Mouse (Mus musculus): ENCODE data around the gene Spg21. TPM values are rescaled to one million over a fixed set of nuclear protein-coding genes. Genes with fewer than 3 reads are reported as not detected.

The Spg21 gene
- polyA plus RNA-seq, 2 experiments, result 6.9 to 28.0 TPM

DNA sequence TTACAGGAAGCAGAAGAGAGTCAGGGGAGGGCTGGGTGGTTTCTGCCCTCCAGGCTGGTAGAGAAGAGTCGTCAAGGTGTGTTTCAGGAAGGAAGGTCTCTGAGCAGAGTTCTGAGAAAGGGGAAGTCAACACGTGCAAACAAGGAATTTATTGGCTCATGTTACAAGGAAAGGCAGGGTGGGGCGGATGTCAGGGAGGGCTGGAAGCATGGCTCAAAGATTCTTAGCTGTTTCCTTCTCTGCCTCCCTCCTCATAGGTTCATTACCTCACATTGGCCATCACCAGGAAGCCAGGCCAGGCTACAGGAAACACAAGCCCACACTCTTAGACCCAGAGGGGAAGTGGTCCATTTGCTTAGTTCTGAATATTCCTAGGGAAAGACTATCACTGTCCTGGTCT is 36.4 kb upstream of the Spg21 start:
- WGBS (ENCODE audit: insufficient replicate concordance), result 17% methylated on average over 3 of the region's 3 CpGs
- Histone ChIP-seq H3K4me2 (ENCODE audit: low read depth) (no peak overlapping the region), H3K9me3 (ENCODE audit: control insufficient read depth, low read length) (no peaks in the 10 kb centered on the region), H3K36me3 (replicated peaks; ENCODE audit: control insufficient read depth, insufficient read depth, low read depth) (no peaks in the 10 kb centered on the region), H3K9ac (replicated peaks) (no peak overlapping the region), H3K27me3 (ENCODE audit: control insufficient read depth, insufficient read depth, low read length) (no peaks in the 10 kb centered on the region), H3K4me1 (replicated peaks; ENCODE audit: control insufficient read depth in 2 of 2, insufficient read depth in 2 of 2, low read length in 1 of 2) (no peaks in the 10 kb centered on the region), H3K27ac (no peak overlapping the region), H3K4me3 (ENCODE audit: insufficient read depth in 1 of 2, low read depth in 2 of 2, low read length in 2 of 2) (no peak overlapping the region)
- no peak for ATAC-seq (ENCODE audit: insufficient read depth)
- TF ChIP-seq EP300 (IDR thresholded peaks at IDR 0.05; ENCODE audit: low read depth), result no peak
- TF ChIP-seq CTCF (IDR thresholded peaks at IDR 0.05; ENCODE audit: low read depth), result no peak
- DNase-seq (ENCODE audit: low read depth in 3 of 3, low spot score in 3 of 3), result no peak

DNA sequence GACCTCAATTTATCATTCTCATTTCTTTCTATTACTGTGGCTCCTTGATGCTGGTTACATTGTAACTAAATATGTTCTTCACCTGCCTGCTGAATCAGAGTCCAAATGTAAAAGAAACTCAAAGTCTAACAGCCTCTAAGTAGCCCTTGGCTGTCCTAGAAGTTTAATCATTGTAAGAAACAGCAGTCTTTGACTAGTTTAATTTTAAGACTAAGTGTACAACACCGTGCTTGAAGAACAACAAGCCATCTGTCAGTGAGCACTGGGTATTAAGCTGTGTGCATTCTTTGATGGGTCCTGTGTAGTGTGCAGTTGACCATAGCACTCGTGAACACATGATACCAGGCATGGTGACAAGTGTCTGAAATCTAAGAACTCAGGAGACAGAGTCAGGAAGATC is 33.2 kb upstream of the Spg21 start:
- no peak overlapping the region for H3K4me2 ChIP-seq (ENCODE audit: low read depth)
- H3K4me3 ChIP-seq (ENCODE audit: insufficient read depth in 1 of 2, low read depth in 2 of 2, low read length in 2 of 2), result no peak overlapping the region
- no peaks in the 10 kb centered on the region for H3K27me3 ChIP-seq (ENCODE audit: control insufficient read depth, insufficient read depth, low read length)
- no peaks in the 10 kb centered on the region for H3K9me3 ChIP-seq (ENCODE audit: control insufficient read depth, low read length)
- whole genome bisulfite sequencing (ENCODE audit: insufficient replicate concordance), result 52% methylated on average over 2 of the region's 2 CpGs
- H3K27ac ChIP-seq, result no peak overlapping the region
- ATAC-seq (ENCODE audit: insufficient read depth) (no peak), DNase-seq (ENCODE audit: low read depth in 3 of 3, low spot score in 3 of 3) (no peak)
- TF ChIP-seq CTCF (IDR thresholded peaks at IDR 0.05; ENCODE audit: low read depth), result no peak
- TF ChIP-seq EP300 (IDR thresholded peaks at IDR 0.05; ENCODE audit: low read depth), result no peak
- H3K4me1 ChIP-seq (replicated peaks; ENCODE audit: control insufficient read depth in 2 of 2, insufficient read depth in 2 of 2, low read length in 1 of 2), result no peaks in the 10 kb centered on the region
- H3K9ac ChIP-seq (replicated peaks), result no peak overlapping the region
- no peaks in the 10 kb centered on the region for H3K36me3 ChIP-seq (replicated peaks; ENCODE audit: control insufficient read depth, insufficient read depth, low read depth)

DNA sequence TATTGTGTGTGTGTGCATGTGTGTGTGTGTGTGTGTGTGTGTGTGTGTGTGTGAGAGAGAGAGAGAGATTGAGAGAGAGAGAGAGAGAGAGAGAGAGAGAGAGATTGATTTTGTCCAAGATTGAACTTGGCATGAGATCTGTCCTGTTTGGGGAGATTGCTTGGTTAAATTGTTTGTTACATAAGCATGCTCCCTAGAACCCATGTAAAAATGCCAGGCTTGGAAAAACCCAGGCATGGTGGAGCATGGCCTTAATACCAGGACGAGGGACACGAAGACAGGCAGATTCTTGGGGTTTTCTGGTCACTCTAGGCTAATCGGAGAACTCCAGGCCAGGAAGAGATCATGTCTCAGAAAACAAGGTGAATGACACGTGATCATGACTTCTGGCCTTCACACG is 32.7 kb upstream of the Spg21 start:
- 69% methylated on average over 5 of the region's 5 CpGs for WGBS (ENCODE audit: insufficient replicate concordance)
- TF ChIP-seq EP300 (IDR thresholded peaks at IDR 0.05; ENCODE audit: low read depth), result no peak
- TF ChIP-seq CTCF (IDR thresholded peaks at IDR 0.05; ENCODE audit: low read depth), result no peak
- H3K9ac ChIP-seq (replicated peaks), result no peak overlapping the region
- H3K27me3 ChIP-seq (ENCODE audit: control insufficient read depth, insufficient read depth, low read length), result no peaks in the 10 kb centered on the region
- no peak overlapping the region for H3K4me2 ChIP-seq (ENCODE audit: low read depth)
- no peaks in the 10 kb centered on the region for H3K36me3 ChIP-seq (replicated peaks; ENCODE audit: control insufficient read depth, insufficient read depth, low read depth)
- no peak overlapping the region for H3K27ac ChIP-seq
- no peaks in the 10 kb centered on the region for H3K4me1 ChIP-seq (replicated peaks; ENCODE audit: control insufficient read depth in 2 of 2, insufficient read depth in 2 of 2, low read length in 1 of 2)
- no peak overlapping the region for H3K4me3 ChIP-seq (ENCODE audit: insufficient read depth in 1 of 2, low read depth in 2 of 2, low read length in 2 of 2)
- DNase-seq (ENCODE audit: low read depth in 3 of 3, low spot score in 3 of 3) (no peak), ATAC-seq (ENCODE audit: insufficient read depth) (no peak)
- H3K9me3 ChIP-seq (ENCODE audit: control insufficient read depth, low read length), result no peaks in the 10 kb centered on the region

DNA sequence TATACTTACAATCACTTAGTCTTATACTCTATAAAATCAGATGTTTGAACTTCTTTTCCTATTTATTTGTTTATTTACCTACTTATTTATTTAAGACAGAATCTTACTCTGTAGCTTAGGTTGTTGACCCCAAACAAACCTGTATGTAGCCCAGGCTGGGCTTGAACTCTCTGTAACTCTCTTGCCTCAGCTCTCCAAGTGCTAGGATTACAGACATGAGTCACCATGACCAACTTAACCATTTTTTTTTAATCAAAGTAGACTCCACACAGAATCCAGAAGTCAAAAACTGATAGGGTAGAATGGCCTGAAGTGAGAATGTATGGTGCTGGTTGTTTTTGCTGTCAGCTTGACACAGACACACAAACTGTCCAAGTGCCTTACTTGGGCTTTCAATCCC is 30.3 kb upstream of the Spg21 start:
- no peak for ATAC-seq (ENCODE audit: insufficient read depth)
- Histone ChIP-seq H3K9me3 (ENCODE audit: control insufficient read depth, low read length) (no peaks in the 10 kb centered on the region), H3K9ac (replicated peaks) (no peak overlapping the region), H3K27ac (no peak overlapping the region), H3K4me1 (replicated peaks; ENCODE audit: control insufficient read depth in 2 of 2, insufficient read depth in 2 of 2, low read length in 1 of 2) (0 out of 4 replicates have a peak, but pooled peaks cover 0 to 2% of the 10 kb centered on the region in 2 experiments), H3K4me3 (ENCODE audit: insufficient read depth in 1 of 2, low read depth in 2 of 2, low read length in 2 of 2) (no peak overlapping the region), H3K4me2 (ENCODE audit: low read depth) (no peak overlapping the region), H3K27me3 (ENCODE audit: control insufficient read depth, insufficient read depth, low read length) (no peaks in the 10 kb centered on the region), H3K36me3 (replicated peaks; ENCODE audit: control insufficient read depth, insufficient read depth, low read depth) (no peaks in the 10 kb centered on the region)
- no peak for TF ChIP-seq EP300 (IDR thresholded peaks at IDR 0.05; ENCODE audit: low read depth)
- TF ChIP-seq CTCF (IDR thresholded peaks at IDR 0.05; ENCODE audit: low read depth), result no peak
- DNase-seq (ENCODE audit: low read depth in 3 of 3, low spot score in 3 of 3), result no peak

DNA sequence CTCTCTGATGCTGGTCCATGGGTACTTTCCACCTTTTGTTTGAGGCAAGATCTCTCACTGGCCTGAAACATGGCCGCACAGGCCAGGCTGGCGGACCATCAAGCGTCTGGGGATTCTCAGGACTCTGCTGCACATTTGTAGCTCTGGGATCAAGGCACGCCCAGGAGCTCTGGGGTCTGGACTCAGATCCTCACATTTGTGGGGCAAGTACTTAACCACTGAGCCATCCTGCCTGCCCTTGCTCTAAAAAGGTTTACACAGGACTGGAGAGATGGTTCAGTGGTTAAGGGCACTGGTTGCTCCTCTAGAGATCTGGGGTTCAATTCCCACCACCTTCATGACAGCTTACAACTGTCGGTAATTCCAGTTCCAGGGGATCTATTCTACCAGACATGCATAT is 29.8 kb upstream of the Spg21 start:
- WGBS (ENCODE audit: insufficient replicate concordance), result 86% methylated on average over 5 of the region's 5 CpGs
- no peaks in the 10 kb centered on the region for H3K9me3 ChIP-seq (ENCODE audit: control insufficient read depth, low read length)
- no peak overlapping the region for H3K9ac ChIP-seq (replicated peaks)
- no peak for DNase-seq (ENCODE audit: low read depth in 3 of 3, low spot score in 3 of 3)
- H3K36me3 ChIP-seq (replicated peaks; ENCODE audit: control insufficient read depth, insufficient read depth, low read depth), result no peaks in the 10 kb centered on the region
- 0 out of 4 replicates have a peak, but pooled peaks cover 0 to 2% of the 10 kb centered on the region in 2 experiments for H3K4me1 ChIP-seq (replicated peaks; ENCODE audit: control insufficient read depth in 2 of 2, insufficient read depth in 2 of 2, low read length in 1 of 2)
- H3K27me3 ChIP-seq (ENCODE audit: control insufficient read depth, insufficient read depth, low read length), result no peaks in the 10 kb centered on the region
- no peak overlapping the region for H3K4me3 ChIP-seq (ENCODE audit: insufficient read depth in 1 of 2, low read depth in 2 of 2, low read length in 2 of 2)
- no peak for ATAC-seq (ENCODE audit: insufficient read depth)
- H3K27ac ChIP-seq, result no peak overlapping the region
- H3K4me2 ChIP-seq (ENCODE audit: low read depth), result no peak overlapping the region
- TF ChIP-seq CTCF (IDR thresholded peaks at IDR 0.05; ENCODE audit: low read depth), result no peak

All from liver, embryonic 14.5 days (tissue).